In the genomic region with DNA sequence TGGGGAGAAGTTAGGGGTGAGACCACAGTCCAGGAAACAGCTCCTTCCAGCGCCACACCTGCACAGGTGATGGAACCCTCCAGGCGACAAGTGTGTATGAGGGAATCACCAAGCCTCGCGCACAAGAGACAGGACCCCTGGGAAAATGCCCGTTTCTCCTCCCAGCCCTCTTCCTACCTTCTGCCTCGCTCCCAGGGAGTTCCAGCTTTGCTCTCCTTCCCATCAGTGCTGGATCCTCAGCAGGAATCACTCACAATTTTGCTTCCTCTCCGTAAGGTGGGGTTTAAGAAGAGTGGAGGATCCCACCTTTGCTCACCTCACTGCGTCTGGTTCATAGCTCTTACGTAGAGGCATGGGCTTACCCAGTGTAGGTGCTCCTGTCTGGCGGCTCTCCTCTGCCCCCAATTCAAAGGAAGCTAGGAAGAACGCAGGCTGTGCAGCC, we compare ENCODE assay signal across 8 mouse cellular contexts. TPM values are rescaled to one million over a fixed set of nuclear protein-coding genes. Genes with fewer than 3 reads are reported as not detected.
DNase-seq lines count a peak whose midpoint lies in the region; ATAC-seq and TF ChIP-seq lines count a peak whose summit lies in the region.

No protein-coding gene starts in this region.

- DNase-seq in kidney, postnatal 0 days (ENCODE audit: low spot score) = no peak
- no peak for DNase-seq in kidney, adult 11 months
- DNase-seq in embryo, embryonic 11 days = peak; percentile 21
- DNase-seq in thymus, adult 18-20 months = no peak
- DNase-seq in cerebellum, adult 8-10 months = no peak
- DNase-seq in lung, postnatal 36 days = no peak

- TF ChIP-seq CTCF in kidney, postnatal 0 days (IDR thresholded peaks at IDR 0.05; ENCODE audit: low read depth) = no peak

- H3K27me3 ChIP-seq in kidney, postnatal 0 days (ENCODE audit: insufficient read depth, low read length) = no peaks in the 10 kb centered on the region
- H3K27me3 ChIP-seq in hindbrain, embryonic 15.5 days = 0 out of 2 replicates have a peak, but pooled peaks cover 5% of the 10 kb centered on the region
- H3K27me3 ChIP-seq in midbrain, embryonic 16.5 days (ENCODE audit: control insufficient read depth, insufficient read depth, low read depth, low read length) = no peaks in the 10 kb centered on the region

- WGBS in kidney, postnatal 0 days = 2% methylated on average over 11 of the region's 11 CpGs
- 4% methylated on average over 11 of the region's 11 CpGs for WGBS in hindbrain, embryonic 15.5 days
- WGBS in midbrain, embryonic 16.5 days = 2% methylated on average over 11 of the region's 11 CpGs

- no peak for ATAC-seq in kidney, postnatal 0 days (replicated peaks; ENCODE audit: low FRiP score, low read depth)
- peak; percentile 40 for ATAC-seq in hindbrain, embryonic 15.5 days (ENCODE audit: low FRiP score, low read depth)
- ATAC-seq in midbrain, embryonic 16.5 days = peak; percentile 57

- no peaks in the 10 kb centered on the region for H3K9me3 ChIP-seq in kidney, postnatal 0 days (replicated peaks; ENCODE audit: low read length)
- no peaks in the 10 kb centered on the region for H3K9me3 ChIP-seq in hindbrain, embryonic 15.5 days
- H3K9me3 ChIP-seq in midbrain, embryonic 16.5 days (replicated peaks; ENCODE audit: control insufficient read depth, low read length, poor library complexity, severe bottlenecking) = no peaks in the 10 kb centered on the region

- no peaks in the 10 kb centered on the region for H3K36me3 ChIP-seq in kidney, postnatal 0 days (ENCODE audit: insufficient read depth, low read length)
- H3K36me3 ChIP-seq in hindbrain, embryonic 15.5 days = no peaks in the 10 kb centered on the region
- H3K36me3 ChIP-seq in midbrain, embryonic 16.5 days (ENCODE audit: control insufficient read depth, insufficient read depth, low read length) = no peaks in the 10 kb centered on the region

- H3K4me1 ChIP-seq in kidney, postnatal 0 days (replicated peaks; ENCODE audit: insufficient read depth, low read length) = peaks cover 14% of the 10 kb centered on the region
- peaks cover 28% of the 10 kb centered on the region for H3K4me1 ChIP-seq in hindbrain, embryonic 15.5 days (replicated peaks)
- 0 out of 2 replicates have a peak, but pooled peaks cover 4% of the 10 kb centered on the region for H3K4me1 ChIP-seq in midbrain, embryonic 16.5 days (ENCODE audit: control insufficient read depth, insufficient read depth, low read length)

- H3K4me2 ChIP-seq in kidney, postnatal 0 days (ENCODE audit: low read length) = peak overlapping the region; percentile 97
- peak overlapping the region; percentile 81 for H3K4me2 ChIP-seq in hindbrain, embryonic 15.5 days
- H3K4me2 ChIP-seq in midbrain, embryonic 16.5 days (ENCODE audit: low read length) = peak overlapping the region; percentile 90

- H3K9ac ChIP-seq in kidney, postnatal 0 days (ENCODE audit: low read depth, low read length) = no peak overlapping the region
- peak overlapping the region; percentile 58 for H3K9ac ChIP-seq in hindbrain, embryonic 15.5 days
- H3K9ac ChIP-seq in midbrain, embryonic 16.5 days (ENCODE audit: low read depth, low read length) = peak overlapping the region; percentile 80

- H3K27ac ChIP-seq in kidney, postnatal 0 days = no peak overlapping the region
- peak overlapping the region; percentile 72 for H3K27ac ChIP-seq in hindbrain, embryonic 15.5 days (replicated peaks)
- 0 out of 2 replicates have a peak overlapping the region, but pooled peaks have one; percentile 48 for H3K27ac ChIP-seq in midbrain, embryonic 16.5 days (ENCODE audit: low read length)

- peak overlapping the region; percentile 67 for H3K4me3 ChIP-seq in kidney, postnatal 0 days (replicated peaks; ENCODE audit: low read depth, low read length)
- H3K4me3 ChIP-seq in hindbrain, embryonic 15.5 days = peak overlapping the region; percentile 64
- H3K4me3 ChIP-seq in midbrain, embryonic 16.5 days (ENCODE audit: low read depth, low read length) = peak overlapping the region; percentile 67

RNA-seq across cellular contexts. Expression of a gene that starts 0.5 kb away (rescaled TPM):
- polyA plus RNA-seq in kidney, postnatal 0 days (2015; fragmentation: Nextera tagmentation; extraction: Ambion mirVana) = 11.7 and 14.8 TPM in 2 replicates
- 11.5 and 13.3 TPM in 2 replicates for polyA plus RNA-seq in hindbrain, embryonic 15.5 days (2015; fragmentation: Nextera tagmentation; extraction: Ambion mirVana)
- 9.6 and 10.8 TPM in 2 replicates for polyA plus RNA-seq in midbrain, embryonic 16.5 days (2015; fragmentation: Nextera tagmentation; extraction: Ambion mirVana)
